Mouse (Mus musculus) forebrain, embryonic 12.5 days (tissue): ENCODE measurements around the gene Eng. TPM values are rescaled to one million over a fixed set of nuclear protein-coding genes. Genes with fewer than 3 reads are reported as not detected.

Experiments
- ATAC-seq: fragments of 200-750 bp; cut with Nextera tagmentation; 2 replicates; pipeline ENCODE4 v1.8.0; 2017; ENCODE audit warnings: moderate TSS enrichment; ENCODE audit not compliant: low FRiP score
- H3K27ac ChIP-seq: fragments of 300-500 bp; sonication (generic); 2 replicates; pipeline ENCODE4 v1.5.1; 2016; ENCODE audit warnings: mild to moderate bottlenecking
- H3K27me3 ChIP-seq: fragments of 300-500 bp; sonication (generic); 2 replicates; pipeline ENCODE4 v1.6.1; 2016; ENCODE audit warnings: mild to moderate bottlenecking
- H3K36me3 ChIP-seq: fragments of 300-500 bp; sonication (generic); replicated peaks from 2 replicates; pipeline ENCODE4 v1.6.1; 2016; ENCODE audit warnings: mild to moderate bottlenecking
- H3K4me1 ChIP-seq: fragments of 300-500 bp; sonication (generic); 2 replicates; pipeline ENCODE4 v1.6.1; 2016
- H3K4me2 ChIP-seq: fragments of 300-500 bp; sonication (generic); 2 replicates; pipeline ENCODE4 v1.6.1; 2016; ENCODE audit warnings: mild to moderate bottlenecking, moderate library complexity
- H3K4me3 ChIP-seq: fragments of 300-500 bp; sonication (generic); replicated peaks from 2 replicates; pipeline ENCODE4 v1.5.1; 2016; ENCODE audit warnings: mild to moderate bottlenecking
- H3K9ac ChIP-seq: fragments of 300-500 bp; sonication (generic); 2 replicates; pipeline ENCODE4 v1.6.1; 2016; ENCODE audit warnings: mild to moderate bottlenecking
- H3K9me3 ChIP-seq: fragments of 300-500 bp; sonication (generic); 2 replicates; pipeline ENCODE4 v1.6.1; 2016
- WGBS: fragments of 180-500 bp; shearing (Covaris S2); methylation state at CpG from one replicate; pipeline ENCODE4 v1.1.7; 2016; 5-methylcytosine and 5-hydroxymethylcytosine counted together
- polyA plus RNA-seq: library from polyadenylated mRNA; unstranded; fragments of >200 nt; fragmentation: Nextera tagmentation; extraction: Ambion mirVana; gene quantifications from 2 replicates; pipeline ENCODE4 v1.2.1, GENCODE M21; 2016

Eng gene
- 21.0 and 21.4 TPM in 2 replicates for polyA plus RNA-seq

DNA sequence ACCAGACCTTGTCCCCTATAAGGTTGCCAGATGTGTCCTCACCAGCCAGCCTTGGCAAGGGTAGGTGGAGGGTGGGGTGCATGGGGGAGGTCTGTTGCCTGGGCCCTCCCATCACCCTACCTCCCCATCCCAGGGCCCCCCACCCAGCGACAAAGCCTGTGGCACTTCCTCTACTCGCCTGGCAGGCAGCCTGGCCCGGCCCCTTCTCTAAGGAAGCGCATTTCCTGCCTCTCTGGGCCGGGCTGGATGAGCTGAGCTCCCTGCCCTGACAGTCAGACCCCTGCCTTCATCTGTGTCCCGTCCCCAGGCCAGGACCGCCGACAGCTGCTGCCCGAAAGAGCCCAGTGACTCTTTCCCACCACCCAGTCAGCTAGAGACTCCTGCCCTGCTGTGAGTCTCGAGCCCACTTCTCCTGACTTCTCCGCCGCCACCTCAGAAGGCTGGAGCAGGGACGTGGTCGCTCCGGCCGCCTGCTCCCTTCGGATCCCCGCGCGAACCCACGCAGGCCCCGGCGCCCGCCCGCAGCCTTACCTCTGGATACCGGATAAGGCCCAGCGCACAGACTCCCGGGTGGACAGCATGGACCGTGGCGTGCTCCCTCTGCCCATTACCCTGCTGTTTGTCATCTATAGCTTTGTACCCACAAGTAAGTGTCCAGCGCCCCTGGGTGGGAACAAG, at the start of gene Eng:
Gene Eng, plus strand, starts transcription at position 217 of the 678 bp plus-strand sequence.
- Histone ChIP-seq H3K36me3 (no peaks in the 10 kb centered on the region), H3K27ac (no peak within 1 kb of the TSS), H3K4me2 (no peak within 1 kb of the TSS), H3K9ac (no peak within 1 kb of the TSS), H3K27me3 (no peaks in the 10 kb centered on the region), H3K9me3 (no peaks in the 10 kb centered on the region), H3K4me1 (no peaks in the 10 kb centered on the region), H3K4me3 (peak within 1 kb of the TSS; percentile 11)
- 63% methylated on average over 31 of the region's 31 CpGs for WGBS
- ATAC-seq = no peak

GRCm38 (mm10) chr2:32596725-32597124, 49.7 kb upstream of the Eng start:
- Histone ChIP-seq H3K36me3 (0 out of 2 replicates have a peak, but pooled peaks cover 4% of the 10 kb centered on the region), H3K4me2 (no peak overlapping the region), H3K27me3 (no peaks in the 10 kb centered on the region), H3K27ac (no peak overlapping the region), H3K9me3 (no peaks in the 10 kb centered on the region), H3K4me3 (no peak overlapping the region), H3K4me1 (no peaks in the 10 kb centered on the region), H3K9ac (no peak overlapping the region)
- no peak for ATAC-seq
- 89% methylated on average over 13 of the region's 13 CpGs for WGBS

- Histone ChIP-seq H3K4me2 (no peak overlapping the region), H3K27me3 (no peaks in the 10 kb centered on the region), H3K27ac (no peak overlapping the region), H3K4me3 (no peak overlapping the region), H3K36me3 (0 out of 2 replicates have a peak, but pooled peaks cover 4% of the 10 kb centered on the region), H3K9ac (no peak overlapping the region), H3K9me3 (no peaks in the 10 kb centered on the region), H3K4me1 (no peaks in the 10 kb centered on the region)
- ATAC-seq = no peak
- 88% methylated on average over 5 of the region's 5 CpGs for WGBS
Observed at GRCm38 (mm10) chr2:32597248-32597647, 49.1 kb upstream of the Eng start.

- H3K9ac ChIP-seq = no peak overlapping the region; the same call in 1 of the 2 replicates
- no peak for ATAC-seq
- no peak overlapping the region for H3K4me2 ChIP-seq
- H3K4me3 ChIP-seq = no peak overlapping the region
- no peaks in the 10 kb centered on the region; the same call in 1 of the 2 replicates for H3K4me1 ChIP-seq
- WGBS = 92% methylated on average over 5 of the region's 5 CpGs
- H3K27ac ChIP-seq = no peak overlapping the region
- 0 out of 2 replicates have a peak, but pooled peaks cover 4% of the 10 kb centered on the region for H3K36me3 ChIP-seq
- no peaks in the 10 kb centered on the region for H3K27me3 ChIP-seq
- no peaks in the 10 kb centered on the region for H3K9me3 ChIP-seq
Observed at GRCm38 (mm10) chr2:32597699-32598098, 48.7 kb upstream of the Eng start.

GRCm38 (mm10) chr2:32598506-32598905, 47.9 kb upstream of the Eng start:
- no peaks in the 10 kb centered on the region for H3K27me3 ChIP-seq
- no peak overlapping the region for H3K27ac ChIP-seq
- H3K4me3 ChIP-seq = no peak overlapping the region
- WGBS = 90% methylated on average over 8 of the region's 8 CpGs
- ATAC-seq = no peak
- no peak overlapping the region for H3K4me2 ChIP-seq
- H3K9ac ChIP-seq = no peak overlapping the region
- no peaks in the 10 kb centered on the region; the same call in 1 of the 2 replicates for H3K4me1 ChIP-seq
- no peaks in the 10 kb centered on the region for H3K9me3 ChIP-seq
- 0 out of 2 replicates have a peak, but pooled peaks cover 4% of the 10 kb centered on the region for H3K36me3 ChIP-seq

GRCm38 (mm10) chr2:32599409-32599808, 47.0 kb upstream of the Eng start, which contains the start of gene St6galnac6:
St6galnac6 (plus strand) TSS chr2:32599709.
- Histone ChIP-seq H3K9ac (no peak within 1 kb of the TSS), H3K4me1 (no peaks in the 10 kb centered on the region; the same call in 1 of the 2 replicates), H3K4me2 (no peak within 1 kb of the TSS), H3K27ac (no peak within 1 kb of the TSS), H3K4me3 (no peak within 1 kb of the TSS), H3K9me3 (no peaks in the 10 kb centered on the region), H3K27me3 (no peaks in the 10 kb centered on the region), H3K36me3 (0 out of 2 replicates have a peak, but pooled peaks cover 4% of the 10 kb centered on the region)
- ATAC-seq = no peak
- WGBS = 88% methylated on average over 3 of the region's 3 CpGs

- no peak overlapping the region for H3K4me3 ChIP-seq
- H3K9ac ChIP-seq = no peak overlapping the region
- H3K36me3 ChIP-seq = no peaks in the 10 kb centered on the region
- no peaks in the 10 kb centered on the region; the same call in 1 of the 2 replicates for H3K4me1 ChIP-seq
- WGBS = 37% methylated on average over 8 of the region's 8 CpGs
- H3K4me2 ChIP-seq = no peak overlapping the region
- H3K27me3 ChIP-seq = no peaks in the 10 kb centered on the region
- ATAC-seq = peak; percentile 24; the same call in 1 of the 2 replicates
- no peak overlapping the region for H3K27ac ChIP-seq
- H3K9me3 ChIP-seq = no peaks in the 10 kb centered on the region
Observed at GRCm38 (mm10) chr2:32601417-32602065, 44.9 kb upstream of the Eng start.

DNA sequence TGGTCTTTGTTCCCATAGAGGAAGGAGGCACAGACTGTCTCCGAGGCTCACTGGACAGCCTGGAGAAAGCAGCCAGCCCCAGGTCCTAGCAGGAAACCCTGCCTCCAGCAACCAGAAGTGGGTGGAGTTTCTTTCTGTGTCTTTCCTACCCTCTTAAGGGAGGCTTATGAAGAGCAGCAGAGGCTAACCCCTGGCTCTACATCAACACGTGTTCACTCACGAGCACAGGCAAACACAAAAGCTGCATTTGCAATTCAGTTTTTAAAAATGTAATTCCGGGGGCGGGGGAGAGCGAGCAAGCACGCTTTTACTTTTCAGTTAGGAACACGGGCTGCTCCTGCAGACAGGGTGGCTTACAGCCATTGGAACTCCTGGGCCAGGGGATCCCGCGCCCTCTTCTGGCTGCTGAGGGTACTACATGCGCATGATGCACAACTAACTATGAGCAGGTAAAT, 43.8 kb upstream of the Eng start:
- H3K27me3 ChIP-seq = peaks cover 5% of the 10 kb centered on the region
- peak overlapping the region; percentile 28 for H3K4me3 ChIP-seq
- peak overlapping the region; percentile 45 for H3K4me2 ChIP-seq
- H3K4me1 ChIP-seq = peaks cover 11% of the 10 kb centered on the region
- ATAC-seq = no peak
- H3K9ac ChIP-seq = 0 out of 2 replicates have a peak overlapping the region, but pooled peaks have one; percentile 30
- H3K9me3 ChIP-seq = no peaks in the 10 kb centered on the region
- H3K27ac ChIP-seq = no peak overlapping the region
- under 1% methylated on average over 11 of the region's 11 CpGs for WGBS
- H3K36me3 ChIP-seq = no peaks in the 10 kb centered on the region

- H3K27ac ChIP-seq = no peak overlapping the region
- no peaks in the 10 kb centered on the region for H3K9me3 ChIP-seq
- H3K4me2 ChIP-seq = no peak overlapping the region
- 46% methylated on average over 10 of the region's 10 CpGs for WGBS
- H3K4me1 ChIP-seq = peaks cover 26% of the 10 kb centered on the region
- H3K9ac ChIP-seq = no peak overlapping the region
- H3K4me3 ChIP-seq = no peak overlapping the region
- ATAC-seq = no peak
- peaks cover 13% of the 10 kb centered on the region for H3K27me3 ChIP-seq
- no peaks in the 10 kb centered on the region for H3K36me3 ChIP-seq
Observed at GRCm38 (mm10) chr2:32604631-32605030, 41.8 kb upstream of the Eng start.

- Histone ChIP-seq H3K36me3 (no peaks in the 10 kb centered on the region), H3K4me3 (peak overlapping the region; percentile 74), H3K9me3 (no peaks in the 10 kb centered on the region), H3K4me2 (peak overlapping the region; percentile 84), H3K27ac (no peak overlapping the region), H3K9ac (peak overlapping the region; percentile 72), H3K27me3 (peaks cover 13% of the 10 kb centered on the region), H3K4me1 (peaks cover 35% of the 10 kb centered on the region)
- WGBS = 13% methylated on average over 44 of the region's 55 CpGs
- ATAC-seq = peak; percentile 87
Observed at GRCm38 (mm10) chr2:32606161-32607142, 39.9 kb upstream of the Eng start.

GRCm38 (mm10) chr2:32607262-32607947, 39.0 kb upstream of the Eng start:
- WGBS = 6% methylated on average over 33 of the region's 34 CpGs
- H3K9ac ChIP-seq = peak overlapping the region; percentile 72
- peak; percentile 33 for ATAC-seq
- H3K4me1 ChIP-seq = peaks cover 35% of the 10 kb centered on the region
- H3K4me3 ChIP-seq = peak overlapping the region; percentile 74
- peak overlapping the region; percentile 84 for H3K4me2 ChIP-seq
- H3K36me3 ChIP-seq = no peaks in the 10 kb centered on the region
- no peak overlapping the region for H3K27ac ChIP-seq
- H3K27me3 ChIP-seq = peaks cover 13% of the 10 kb centered on the region
- no peaks in the 10 kb centered on the region for H3K9me3 ChIP-seq
